Mouse (Mus musculus) cerebellum, postnatal 10 days (tissue): ENCODE measurements at regions not wholly inside any gene's neighbourhood (a gene's known extent, or its start where the extent isn't known, plus 50 kb on each side); places are given as distances from the start of the nearest gene placed in this dataset.

ENCODE experiments used
- DNase-seq, 2 experiments: peaks; one replicate each; pipeline ENCODE4 v3.0.0; 2021; ENCODE audit warnings: mixed read lengths in 2 of 2

GRCm38 (mm10) chr1:71472691-71473090 is 58.0 kb upstream of the Abca12 start:
- no peak for DNase-seq

DNA sequence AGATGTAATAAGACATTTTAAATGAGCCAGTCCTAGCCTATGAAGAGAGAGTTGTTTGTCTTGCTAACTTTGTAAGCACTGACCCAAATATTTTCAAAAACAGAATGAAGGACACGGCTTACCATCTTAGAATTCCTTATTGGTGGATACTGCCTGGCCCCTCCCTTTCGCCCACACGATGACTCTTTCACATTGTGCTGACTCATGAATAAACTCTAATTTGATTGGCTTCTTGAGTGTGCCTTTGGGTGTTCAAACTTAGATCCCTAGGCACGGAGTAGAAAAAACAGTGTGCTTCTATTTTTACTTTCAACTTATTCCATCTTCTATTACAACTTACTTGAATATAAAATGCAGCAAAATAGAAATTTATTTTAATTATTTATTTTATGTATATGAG is 68.4 kb upstream of the Abca12 start:
- no peak for DNase-seq

GRCm38 (mm10) chr1:71494576-71494975 is 62.4 kb upstream of the Atic start:
- no peak for DNase-seq

DNA sequence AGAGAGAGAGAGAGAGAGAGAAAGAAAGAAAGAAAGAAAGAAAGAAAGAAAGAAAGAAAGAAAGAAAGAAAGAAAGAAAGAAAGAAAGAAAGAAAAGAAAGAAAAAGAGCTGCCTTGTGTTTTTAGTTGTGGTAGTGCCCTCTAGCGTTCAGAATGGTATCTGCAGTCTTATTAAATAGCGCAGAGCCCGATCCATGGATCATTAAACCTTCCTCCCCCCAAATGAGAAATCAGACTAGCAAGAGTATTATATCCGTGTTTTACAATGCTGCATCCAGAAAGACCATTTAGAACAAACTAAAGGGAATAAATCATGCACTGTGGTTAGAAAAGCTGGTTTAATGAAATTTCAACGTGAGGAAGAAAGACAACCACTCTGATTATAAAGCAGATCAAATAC is 51.1 kb upstream of the Atic start:
- peak; percentile 39 to 67 for DNase-seq

DNA sequence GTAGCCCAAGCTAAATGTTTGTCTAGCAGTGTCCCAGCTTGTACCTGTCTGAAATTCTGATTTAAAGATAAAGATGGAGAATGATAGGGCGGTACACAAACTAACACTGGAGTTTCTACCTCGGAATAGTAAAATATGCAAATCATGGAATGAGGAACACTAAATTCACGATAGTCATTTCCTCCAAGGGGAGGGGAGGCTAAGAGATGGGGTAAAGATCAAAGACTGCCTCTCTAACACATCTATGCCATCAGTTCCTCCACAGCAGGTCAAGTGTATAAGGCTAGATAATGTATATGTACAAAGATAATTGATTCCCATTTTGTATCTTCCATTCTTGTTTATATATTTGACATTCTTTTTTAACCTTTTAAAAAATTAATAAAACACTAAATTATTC is 50.4 kb upstream of the Atic start:
- DNase-seq, result no peak
